Mouse (Mus musculus): Measurements from ENCODE around the gene Pkp1. TPM values are rescaled to one million over a fixed set of nuclear protein-coding genes. Genes with fewer than 3 reads are reported as not detected.

The Pkp1 gene
- polyA plus RNA-seq, 1 experiment: 0.90 TPM

DNA sequence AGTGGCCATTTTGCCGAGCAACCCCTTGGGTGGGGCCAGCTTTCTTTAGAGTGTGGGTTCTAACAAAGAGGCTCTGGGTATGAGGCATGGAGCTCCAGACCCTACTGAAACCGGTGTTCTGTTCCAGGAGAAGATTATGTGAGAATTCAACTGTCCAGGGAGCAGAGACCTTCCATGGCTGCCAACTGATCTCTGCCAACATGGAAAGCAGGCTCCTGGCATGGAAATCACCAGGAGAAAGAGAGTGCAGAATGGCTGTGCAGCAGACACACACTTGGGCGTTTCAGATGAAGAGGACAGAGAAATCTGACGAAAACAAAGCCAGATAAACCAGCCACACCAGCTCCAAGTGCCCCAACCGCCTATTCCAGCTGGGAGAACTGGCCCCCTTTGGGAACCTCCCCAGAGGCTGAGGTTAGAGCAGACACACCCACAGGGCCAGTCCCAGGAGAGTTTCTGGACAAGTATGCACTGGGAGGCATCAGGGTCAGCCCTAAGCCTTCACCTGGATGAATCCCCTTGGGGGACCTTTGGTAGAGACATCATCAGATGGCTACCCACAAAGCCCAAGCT is 2.4 kb downstream of the Pkp1 start:
- H3K27ac ChIP-seq (ENCODE audit: insufficient read depth, low read length): no peak overlapping the region
- no peak overlapping the region for H3K4me3 ChIP-seq (ENCODE audit: insufficient read depth, low read length)
- TF ChIP-seq CTCF (IDR thresholded peaks at IDR 0.05; ENCODE audit: borderline replicate concordance, insufficient read depth, low read length) (no peak), POLR2A (IDR thresholded peaks at IDR 0.05; ENCODE audit: low read depth, low read length) (no peak)
- no peaks in the 10 kb centered on the region for H3K4me1 ChIP-seq (ENCODE audit: control insufficient read depth, insufficient read depth, low read length)

- no peak overlapping the region for H3K27ac ChIP-seq (ENCODE audit: insufficient read depth, low read length)
- H3K4me1 ChIP-seq (ENCODE audit: control insufficient read depth, insufficient read depth, low read length): no peaks in the 10 kb centered on the region
- no peak overlapping the region for H3K4me3 ChIP-seq (ENCODE audit: insufficient read depth, low read length)
- TF ChIP-seq CTCF (IDR thresholded peaks at IDR 0.05; ENCODE audit: borderline replicate concordance, insufficient read depth, low read length) (no peak), POLR2A (IDR thresholded peaks at IDR 0.05; ENCODE audit: low read depth, low read length) (no peak)
Measured at GRCm38 (mm10) chr1:135913657-135914056, 5.3 kb downstream of the Pkp1 start.

GRCm38 (mm10) chr1:135909381-135909780 is 9.6 kb downstream of the Pkp1 start:
- peaks cover 5% of the 10 kb centered on the region; the same call in 1 of the 2 replicates for H3K4me1 ChIP-seq (ENCODE audit: control insufficient read depth, insufficient read depth, low read length)
- no peak for TF ChIP-seq CTCF (IDR thresholded peaks at IDR 0.05; ENCODE audit: borderline replicate concordance, insufficient read depth, low read length)
- TF ChIP-seq POLR2A (IDR thresholded peaks at IDR 0.05; ENCODE audit: low read depth, low read length): no peak

DNA sequence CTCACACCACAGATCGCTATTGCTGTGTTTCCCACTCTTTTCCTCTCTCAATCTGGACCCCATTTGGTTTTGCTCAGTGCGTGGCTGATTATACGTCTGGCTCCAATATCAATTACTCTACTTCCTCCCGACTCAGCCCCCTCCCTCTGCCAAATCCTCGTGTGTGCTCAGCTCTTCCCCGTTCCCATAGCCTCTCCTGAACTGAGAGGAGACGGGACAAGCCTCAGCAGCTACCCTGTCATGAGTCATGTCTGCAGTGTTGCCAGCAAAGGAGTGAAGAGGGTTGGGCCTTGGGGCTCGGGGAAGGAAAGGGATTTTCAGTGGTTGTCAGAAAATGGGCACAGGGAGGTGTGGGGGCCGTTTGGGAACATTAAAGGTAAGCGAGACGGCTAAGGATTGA is 12.3 kb downstream of the Pkp1 start:
- no peak for TF ChIP-seq CTCF (IDR thresholded peaks at IDR 0.05; ENCODE audit: borderline replicate concordance, insufficient read depth, low read length)
- no peak for TF ChIP-seq POLR2A (IDR thresholded peaks at IDR 0.05; ENCODE audit: low read depth, low read length)
- Histone ChIP-seq H3K4me1 (ENCODE audit: control insufficient read depth, insufficient read depth, low read length) (peaks cover 5% of the 10 kb centered on the region; the same call in 1 of the 2 replicates), H3K4me3 (ENCODE audit: insufficient read depth, low read length) (no peak overlapping the region), H3K27ac (ENCODE audit: insufficient read depth, low read length) (peak overlapping the region; percentile 23)

More at GRCm38 (mm10) chr1:135909381-135909780, 9.6 kb downstream of the Pkp1 start:
- H3K4me3 ChIP-seq (ENCODE audit: insufficient read depth, low read length): no peak overlapping the region
- H3K27ac ChIP-seq (ENCODE audit: insufficient read depth, low read length): no peak overlapping the region

GRCm38 (mm10) chr1:135899991-135900515 is 19.0 kb downstream of the Pkp1 start:
- H3K27ac ChIP-seq (ENCODE audit: insufficient read depth, low read length): no peak overlapping the region
- H3K4me3 ChIP-seq (ENCODE audit: insufficient read depth, low read length): no peak overlapping the region
- no peak for TF ChIP-seq POLR2A (IDR thresholded peaks at IDR 0.05; ENCODE audit: low read depth, low read length)
- no peaks in the 10 kb centered on the region; the same call in 1 of the 2 replicates for H3K4me1 ChIP-seq (ENCODE audit: control insufficient read depth, insufficient read depth, low read length)

DNA sequence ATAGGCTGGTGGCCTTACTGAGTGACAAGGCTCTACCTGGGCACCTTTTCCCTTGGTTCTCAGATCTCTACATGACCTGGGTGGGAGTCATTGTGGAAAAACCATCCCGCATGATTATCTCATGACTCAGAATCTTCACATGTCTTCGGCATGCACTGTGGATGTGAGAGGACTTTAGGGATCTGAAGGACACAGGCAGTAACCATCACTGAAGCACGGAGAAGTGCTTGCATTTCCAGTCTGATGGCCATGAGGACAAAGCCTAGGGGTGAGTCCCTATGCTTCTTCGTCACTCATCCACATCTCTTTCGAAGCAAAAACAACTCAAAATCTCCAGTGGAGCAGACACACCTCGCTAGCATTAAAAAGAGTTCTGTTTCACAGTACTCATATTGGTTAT is 19.7 kb downstream of the Pkp1 start:
- TF ChIP-seq CTCF (IDR thresholded peaks at IDR 0.05; ENCODE audit: borderline replicate concordance, insufficient read depth, low read length) (no peak), POLR2A (IDR thresholded peaks at IDR 0.05; ENCODE audit: low read depth, low read length) (no peak)

DNA sequence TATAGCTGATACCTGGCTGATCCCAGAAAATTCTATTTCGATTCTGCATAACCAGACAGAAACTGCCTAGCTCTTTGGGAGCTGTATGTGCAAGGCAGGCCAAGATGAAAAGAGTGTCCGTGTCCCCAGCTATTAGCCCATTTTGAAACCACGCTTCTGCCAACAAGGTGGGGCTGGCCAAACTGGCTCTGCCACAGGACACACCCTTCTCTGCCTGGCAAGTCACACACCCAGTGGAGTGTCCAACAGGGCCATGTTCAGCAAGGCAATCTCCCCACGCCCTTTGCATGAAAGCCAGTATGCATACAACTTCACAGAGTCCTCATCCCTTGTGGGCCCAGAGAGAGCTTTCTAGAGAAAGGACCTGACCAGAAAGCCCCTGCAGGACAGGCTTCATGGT is 23.6 kb downstream of the Pkp1 start:
- H3K4me3 ChIP-seq (ENCODE audit: insufficient read depth, low read length): no peak overlapping the region
- TF ChIP-seq CTCF (IDR thresholded peaks at IDR 0.05; ENCODE audit: borderline replicate concordance, insufficient read depth, low read length) (no peak), POLR2A (IDR thresholded peaks at IDR 0.05; ENCODE audit: low read depth, low read length) (no peak)
- H3K4me1 ChIP-seq (ENCODE audit: control insufficient read depth, insufficient read depth, low read length): no peaks in the 10 kb centered on the region; the same call in 1 of the 2 replicates
- no peak overlapping the region for H3K27ac ChIP-seq (ENCODE audit: insufficient read depth, low read length)

More for the DNA sequence above, 19.7 kb downstream of the Pkp1 start:
- no peaks in the 10 kb centered on the region; the same call in 1 of the 2 replicates for H3K4me1 ChIP-seq (ENCODE audit: control insufficient read depth, insufficient read depth, low read length)
- no peak overlapping the region for H3K4me3 ChIP-seq (ENCODE audit: insufficient read depth, low read length)
- H3K27ac ChIP-seq (ENCODE audit: insufficient read depth, low read length): no peak overlapping the region

- no peaks in the 10 kb centered on the region for H3K4me1 ChIP-seq (ENCODE audit: control insufficient read depth, insufficient read depth, low read length)
- no peak for TF ChIP-seq POLR2A (IDR thresholded peaks at IDR 0.05; ENCODE audit: low read depth, low read length)
- TF ChIP-seq CTCF (IDR thresholded peaks at IDR 0.05; ENCODE audit: borderline replicate concordance, insufficient read depth, low read length): no peak
- H3K27ac ChIP-seq (ENCODE audit: insufficient read depth, low read length): no peak overlapping the region
- no peak overlapping the region for H3K4me3 ChIP-seq (ENCODE audit: insufficient read depth, low read length)
Measured at GRCm38 (mm10) chr1:135893377-135893776, 25.6 kb downstream of the Pkp1 start.

GRCm38 (mm10) chr1:135892764-135893163 is 26.2 kb downstream of the Pkp1 start:
- H3K4me3 ChIP-seq (ENCODE audit: insufficient read depth, low read length): no peak overlapping the region
- H3K4me1 ChIP-seq (ENCODE audit: control insufficient read depth, insufficient read depth, low read length): no peaks in the 10 kb centered on the region
- no peak overlapping the region for H3K27ac ChIP-seq (ENCODE audit: insufficient read depth, low read length)
- TF ChIP-seq CTCF (IDR thresholded peaks at IDR 0.05; ENCODE audit: borderline replicate concordance, insufficient read depth, low read length) (no peak), POLR2A (IDR thresholded peaks at IDR 0.05; ENCODE audit: low read depth, low read length) (no peak)

GRCm38 (mm10) chr1:135892233-135892632 is 26.8 kb downstream of the Pkp1 start:
- Histone ChIP-seq H3K4me1 (ENCODE audit: control insufficient read depth, insufficient read depth, low read length) (no peaks in the 10 kb centered on the region), H3K4me3 (ENCODE audit: insufficient read depth, low read length) (no peak overlapping the region), H3K27ac (ENCODE audit: insufficient read depth, low read length) (no peak overlapping the region)
- TF ChIP-seq POLR2A (IDR thresholded peaks at IDR 0.05; ENCODE audit: low read depth, low read length) (no peak), CTCF (IDR thresholded peaks at IDR 0.05; ENCODE audit: borderline replicate concordance, insufficient read depth, low read length) (no peak)
